Mouse (Mus musculus) midbrain, embryonic 12.5 days (tissue): ENCODE measurements around the gene Vmn1r29. TPM values are rescaled to one million over a fixed set of nuclear protein-coding genes. Genes with fewer than 3 reads are reported as not detected.
"Not testable (repeated sequence)": the region's sequence is repeated elsewhere in the genome, so short reads cannot be mapped to it uniquely, and the experiment has no call there.

Experiments
- ATAC-seq: fragments of 200-750 bp; cut with Nextera tagmentation; 2 replicates; pipeline ENCODE4 v1.8.0; 2017; ENCODE audit warnings: low read depth, moderate TSS enrichment, moderate library complexity; ENCODE audit not compliant: low FRiP score
- H3K27ac ChIP-seq: fragments of 300-500 bp; sonication (generic); replicated peaks from 2 replicates; pipeline ENCODE4 v1.5.1; 2016; ENCODE audit warnings: mild to moderate bottlenecking
- H3K27me3 ChIP-seq: fragments of 300-500 bp; sonication (generic); 2 replicates; pipeline ENCODE4 v1.6.1; 2016; ENCODE audit warnings: mild to moderate bottlenecking
- H3K36me3 ChIP-seq: fragments of 300-500 bp; sonication (generic); 2 replicates; pipeline ENCODE4 v1.6.1; 2016
- H3K4me1 ChIP-seq: fragments of 300-500 bp; sonication (generic); 2 replicates; pipeline ENCODE4 v1.6.1; 2016
- H3K4me2 ChIP-seq: fragments of 300-500 bp; sonication (generic); replicated peaks from 2 replicates; pipeline ENCODE4 v1.6.1; 2016; ENCODE audit warnings: mild to moderate bottlenecking, moderate library complexity
- H3K4me3 ChIP-seq: fragments of 300-500 bp; sonication (generic); 2 replicates; pipeline ENCODE4 v1.5.1; 2016; ENCODE audit warnings: mild to moderate bottlenecking
- H3K9ac ChIP-seq: fragments of 300-500 bp; sonication (generic); replicated peaks from 2 replicates; pipeline ENCODE4 v1.6.1; 2016; ENCODE audit warnings: mild to moderate bottlenecking, moderate library complexity
- H3K9me3 ChIP-seq: fragments of 300-500 bp; sonication (generic); 2 replicates; pipeline ENCODE4 v1.6.1; 2016; ENCODE audit warnings: mild to moderate bottlenecking
- WGBS: fragments of 180-500 bp; shearing (Covaris S2); methylation state at CpG from one replicate; pipeline ENCODE4 v1.1.7; 2016; 5-methylcytosine and 5-hydroxymethylcytosine counted together
- polyA plus RNA-seq: library from polyadenylated mRNA; unstranded; fragments of >200 nt; fragmentation: Nextera tagmentation; extraction: Ambion mirVana; gene quantifications from 2 replicates; pipeline ENCODE4 v1.2.1, GENCODE M21; 2016

The Vmn1r29 gene
- polyA plus RNA-seq, result not detected in 2 replicates

- no peaks in the 10 kb centered on the region for H3K4me1 ChIP-seq
- H3K9me3 ChIP-seq, result no peaks in the 10 kb centered on the region
- no peak within 1 kb of the TSS for H3K4me2 ChIP-seq
- H3K27ac ChIP-seq, result no peak within 1 kb of the TSS
- H3K27me3 ChIP-seq, result no peaks in the 10 kb centered on the region
- no peak within 1 kb of the TSS for H3K9ac ChIP-seq
- no peak for ATAC-seq
- H3K36me3 ChIP-seq, result no peaks in the 10 kb centered on the region
- no peak within 1 kb of the TSS for H3K4me3 ChIP-seq
These were observed at the start of gene Vmn1r29 for GRCm38 (mm10) chr6:58301249-58301648. Vmn1r29 (plus strand) TSS chr6:58301549.

- Histone ChIP-seq H3K27me3 (no peaks in the 10 kb centered on the region), H3K4me2 (no peak within 1 kb of the TSS), H3K4me1 (no peaks in the 10 kb centered on the region), H3K4me3 (no peak within 1 kb of the TSS), H3K9ac (no peak within 1 kb of the TSS), H3K9me3 (no peaks in the 10 kb centered on the region), H3K36me3 (no peaks in the 10 kb centered on the region), H3K27ac (no peak within 1 kb of the TSS)
- 88% methylated on average over 1 of the region's 1 CpGs for WGBS
- no peak for ATAC-seq
These were observed 39.6 kb upstream of the Vmn1r29 start, which contains the start of gene Vmn1r28 for GRCm38 (mm10) chr6:58261737-58262136. Vmn1r28 (plus strand) TSS chr6:58262037.

GRCm38 (mm10) chr6:58279661-58280060 lies 21.7 kb upstream of the Vmn1r29 start:
- 93% methylated on average over 1 of the region's 1 CpGs for WGBS
- H3K9me3 ChIP-seq, H3K36me3 ChIP-seq: not testable (repeated sequence)

GRCm38 (mm10) chr6:58292201-58292600 lies 9.1 kb upstream of the Vmn1r29 start:
- Histone ChIP-seq H3K36me3 (no peaks in the 10 kb centered on the region), H3K4me1 (no peaks in the 10 kb centered on the region), H3K27me3 (no peaks in the 10 kb centered on the region), H3K27ac (no peak overlapping the region), H3K9me3 (no peaks in the 10 kb centered on the region), H3K9ac (no peak overlapping the region), H3K4me2 (no peak overlapping the region), H3K4me3 (no peak overlapping the region)
- ATAC-seq, result no peak
- 65% methylated on average over 2 of the region's 2 CpGs for WGBS

More at GRCm38 (mm10) chr6:58279661-58280060, 21.7 kb upstream of the Vmn1r29 start:
- H3K4me2 ChIP-seq, H3K27ac ChIP-seq, H3K4me1 ChIP-seq, H3K4me3 ChIP-seq, ATAC-seq, H3K27me3 ChIP-seq, H3K9ac ChIP-seq: not testable (repeated sequence)

GRCm38 (mm10) chr6:58298511-58298910 lies 2.8 kb upstream of the Vmn1r29 start:
- H3K4me2 ChIP-seq, H3K9ac ChIP-seq, ATAC-seq, H3K4me3 ChIP-seq, H3K4me1 ChIP-seq, H3K27me3 ChIP-seq, H3K36me3 ChIP-seq, H3K27ac ChIP-seq, H3K9me3 ChIP-seq: not testable (repeated sequence)
- 87% methylated on average over 19 of the region's 19 CpGs for WGBS

GRCm38 (mm10) chr6:58330686-58331085 lies 29.3 kb downstream of the Vmn1r29 start:
- WGBS, result 85% methylated on average over 17 of the region's 17 CpGs

More at GRCm38 (mm10) chr6:58330686-58331085, 29.3 kb downstream of the Vmn1r29 start:
- not testable (repeated sequence) for H3K4me1 ChIP-seq, ATAC-seq, H3K9me3 ChIP-seq, H3K9ac ChIP-seq, H3K4me2 ChIP-seq, H3K27me3 ChIP-seq, H3K27ac ChIP-seq, H3K4me3 ChIP-seq, H3K36me3 ChIP-seq

Other genes with a start within 250 kb of the Vmn1r29 start
- gene Vmn1r27, start 82.7 kb upstream of the Vmn1r29 start, polyA plus RNA-seq, result not detected in 2 replicates
- not detected in 2 replicates for gene Vmn1r28, start 39.5 kb upstream of the Vmn1r29 start, polyA plus RNA-seq
- not detected in 2 replicates for gene Vmn1r30, start 141.8 kb downstream of the Vmn1r29 start, polyA plus RNA-seq
- gene Vmn1r31, start 173.8 kb downstream of the Vmn1r29 start, polyA plus RNA-seq, result not detected in 2 replicates